Mouse (Mus musculus): Measurements from ENCODE around the gene Grin2c. TPM values are rescaled to one million over a fixed set of nuclear protein-coding genes. Genes with fewer than 3 reads are reported as not detected.
A peak's percentile ranks its signal among the peaks of the same experiment; 100 is the strongest.

Gene Grin2c
- polyA plus RNA-seq, 1 experiment: 0.89 TPM

- TF ChIP-seq POLR2A (IDR thresholded peaks at IDR 0.05; ENCODE audit: borderline replicate concordance, extremely low read depth, insufficient read depth, insufficient read length, poor library complexity, severe bottlenecking) (no peak), CTCF (IDR thresholded peaks at IDR 0.05; ENCODE audit: borderline replicate concordance, extremely low read depth, insufficient read depth, insufficient read length) (no peak)
- DNase-seq (ENCODE audit: low read depth): no peak
These were observed 15.9 kb upstream of the Grin2c start for GRCm38 (mm10) chr11:115282723-115283485.

- TF ChIP-seq POLR2A (IDR thresholded peaks at IDR 0.05; ENCODE audit: borderline replicate concordance, extremely low read depth, insufficient read depth, insufficient read length, poor library complexity, severe bottlenecking) (no peak), CTCF (IDR thresholded peaks at IDR 0.05; ENCODE audit: borderline replicate concordance, extremely low read depth, insufficient read depth, insufficient read length) (no peak)
- DNase-seq (ENCODE audit: low read depth): no peak
These were observed 15.3 kb upstream of the Grin2c start for GRCm38 (mm10) chr11:115282295-115282694.

GRCm38 (mm10) chr11:115279726-115280125 is 12.7 kb upstream of the Grin2c start:
- no peak for DNase-seq (ENCODE audit: low read depth)

GRCm38 (mm10) chr11:115278176-115278575 is 11.1 kb upstream of the Grin2c start:
- TF ChIP-seq POLR2A (IDR thresholded peaks at IDR 0.05; ENCODE audit: borderline replicate concordance, extremely low read depth, insufficient read depth, insufficient read length, poor library complexity, severe bottlenecking) (no peak), CTCF (IDR thresholded peaks at IDR 0.05; ENCODE audit: borderline replicate concordance, extremely low read depth, insufficient read depth, insufficient read length) (no peak)

More at GRCm38 (mm10) chr11:115279726-115280125, 12.7 kb upstream of the Grin2c start:
- no peak for TF ChIP-seq CTCF (IDR thresholded peaks at IDR 0.05; ENCODE audit: borderline replicate concordance, extremely low read depth, insufficient read depth, insufficient read length)
- no peak for TF ChIP-seq POLR2A (IDR thresholded peaks at IDR 0.05; ENCODE audit: borderline replicate concordance, extremely low read depth, insufficient read depth, insufficient read length, poor library complexity, severe bottlenecking)

GRCm38 (mm10) chr11:115277604-115277975 is 10.5 kb upstream of the Grin2c start:
- TF ChIP-seq CTCF (IDR thresholded peaks at IDR 0.05; ENCODE audit: borderline replicate concordance, extremely low read depth, insufficient read depth, insufficient read length) (no peak), POLR2A (IDR thresholded peaks at IDR 0.05; ENCODE audit: borderline replicate concordance, extremely low read depth, insufficient read depth, insufficient read length, poor library complexity, severe bottlenecking) (no peak)
- DNase-seq (ENCODE audit: low read depth): no peak

More at GRCm38 (mm10) chr11:115278176-115278575, 11.1 kb upstream of the Grin2c start:
- no peak for DNase-seq (ENCODE audit: low read depth)

- peak; percentile 73; the same call in 1 of the 2 replicates for TF ChIP-seq POLR2A (IDR thresholded peaks at IDR 0.05; ENCODE audit: borderline replicate concordance, extremely low read depth, insufficient read depth, insufficient read length, poor library complexity, severe bottlenecking)
- TF ChIP-seq CTCF (IDR thresholded peaks at IDR 0.05; ENCODE audit: borderline replicate concordance, extremely low read depth, insufficient read depth, insufficient read length): no peak
- peak; percentile 100 for DNase-seq (ENCODE audit: low read depth)
These were observed 9.9 kb upstream of the Grin2c start, which contains the start of gene Fdxr for GRCm38 (mm10) chr11:115276780-115277603. TSS of gene Fdxr (minus strand) at chr11:115277050.

GRCm38 (mm10) chr11:115275954-115276353 is 8.9 kb upstream of the Grin2c start:
- no peak for DNase-seq (ENCODE audit: low read depth)
- no peak for TF ChIP-seq POLR2A (IDR thresholded peaks at IDR 0.05; ENCODE audit: borderline replicate concordance, extremely low read depth, insufficient read depth, insufficient read length, poor library complexity, severe bottlenecking)
- no peak for TF ChIP-seq CTCF (IDR thresholded peaks at IDR 0.05; ENCODE audit: borderline replicate concordance, extremely low read depth, insufficient read depth, insufficient read length)

- TF ChIP-seq CTCF (IDR thresholded peaks at IDR 0.05; ENCODE audit: borderline replicate concordance, extremely low read depth, insufficient read depth, insufficient read length): no peak
- no peak for TF ChIP-seq POLR2A (IDR thresholded peaks at IDR 0.05; ENCODE audit: borderline replicate concordance, extremely low read depth, insufficient read depth, insufficient read length, poor library complexity, severe bottlenecking)
- DNase-seq (ENCODE audit: low read depth): no peak
These were observed 8.5 kb upstream of the Grin2c start for GRCm38 (mm10) chr11:115275509-115275908.

GRCm38 (mm10) chr11:115274771-115275170 is 7.7 kb upstream of the Grin2c start:
- no peak for DNase-seq (ENCODE audit: low read depth)
- TF ChIP-seq CTCF (IDR thresholded peaks at IDR 0.05; ENCODE audit: borderline replicate concordance, extremely low read depth, insufficient read depth, insufficient read length): no peak
- TF ChIP-seq POLR2A (IDR thresholded peaks at IDR 0.05; ENCODE audit: borderline replicate concordance, extremely low read depth, insufficient read depth, insufficient read length, poor library complexity, severe bottlenecking): no peak

- TF ChIP-seq CTCF (IDR thresholded peaks at IDR 0.05; ENCODE audit: borderline replicate concordance, extremely low read depth, insufficient read depth, insufficient read length) (no peak), POLR2A (IDR thresholded peaks at IDR 0.05; ENCODE audit: borderline replicate concordance, extremely low read depth, insufficient read depth, insufficient read length, poor library complexity, severe bottlenecking) (no peak)
- DNase-seq (ENCODE audit: low read depth): no peak
These were observed 7.1 kb upstream of the Grin2c start for GRCm38 (mm10) chr11:115274178-115274577.

- no peak for TF ChIP-seq POLR2A (IDR thresholded peaks at IDR 0.05; ENCODE audit: borderline replicate concordance, extremely low read depth, insufficient read depth, insufficient read length, poor library complexity, severe bottlenecking)
- TF ChIP-seq CTCF (IDR thresholded peaks at IDR 0.05; ENCODE audit: borderline replicate concordance, extremely low read depth, insufficient read depth, insufficient read length): no peak
These were observed 6.7 kb upstream of the Grin2c start for GRCm38 (mm10) chr11:115273735-115274134.

More at GRCm38 (mm10) chr11:115273735-115274134, 6.7 kb upstream of the Grin2c start:
- DNase-seq (ENCODE audit: low read depth): no peak
